Mouse (Mus musculus) midbrain, postnatal 0 days (tissue): ENCODE data around the gene Slc50a1. TPM values are rescaled to one million over a fixed set of nuclear protein-coding genes. Genes with fewer than 3 reads are reported as not detected.
A peak's percentile ranks its signal among the peaks of the same experiment; 100 is the strongest.

Experiments used
- ATAC-seq: fragments of 200-750 bp; cut with Nextera tagmentation; 2 replicates; pipeline ENCODE4 v1.8.0; 2017; ENCODE audit warnings: moderate number of reproducible peaks, mild to moderate bottlenecking, moderate TSS enrichment, moderate library complexity; ENCODE audit not compliant: low FRiP score
- DNase-seq: peaks from one replicate; pipeline ENCODE4 v3.0.0-alpha.2; 2015; ENCODE audit warnings: low spot score
- H3K27ac ChIP-seq: fragments of 300-500 bp; sonication (generic); 2 replicates; pipeline ENCODE4 v1.5.1; 2014; ENCODE audit warnings: low read depth, mild to moderate bottlenecking, low read length, mixed read lengths
- H3K27me3 ChIP-seq: fragments of 300-500 bp; sonication (generic); 2 replicates; pipeline ENCODE4 v1.6.1; 2014; ENCODE audit warnings: low read length, control low read depth, mixed read lengths; ENCODE audit not compliant: insufficient read depth
- H3K36me3 ChIP-seq: fragments of 300-500 bp; sonication (generic); 2 replicates; pipeline ENCODE4 v1.6.1; 2014; ENCODE audit warnings: low read length, control low read depth, mixed read lengths; ENCODE audit not compliant: insufficient read depth
- H3K4me1 ChIP-seq: fragments of 300-500 bp; sonication (generic); 2 replicates; pipeline ENCODE4 v1.6.1; 2014; ENCODE audit warnings: mild to moderate bottlenecking, control low read depth, antibody characterized with exemption, low read length, mixed read lengths; ENCODE audit not compliant: insufficient read depth
- H3K4me2 ChIP-seq: fragments of 300-500 bp; sonication (generic); 2 replicates; pipeline ENCODE4 v1.6.1; 2014; ENCODE audit warnings: low read depth, mild to moderate bottlenecking, low read length, mixed read lengths; ENCODE audit not compliant: poor library complexity, severe bottlenecking
- H3K4me3 ChIP-seq: fragments of 300-500 bp; sonication (generic); 2 replicates; pipeline ENCODE4 v1.5.1; 2014; ENCODE audit warnings: low read depth, mild to moderate bottlenecking, low read length, moderate library complexity
- H3K9ac ChIP-seq: fragments of 300-500 bp; sonication (generic); replicated peaks from 2 replicates; pipeline ENCODE4 v1.6.1; 2014; ENCODE audit warnings: mild to moderate bottlenecking, low read length, moderate library complexity, mixed read lengths; ENCODE audit not compliant: poor library complexity, severe bottlenecking
- H3K9me3 ChIP-seq: fragments of 300-500 bp; sonication (generic); 2 replicates; pipeline ENCODE4 v1.6.1; 2016; ENCODE audit warnings: low read length, control low read depth
- CTCF ChIP-seq: IDR thresholded peaks from 2 replicates; pipeline ENCODE4 v1.5.1; 2016; ENCODE audit warnings: antibody characterized with exemption, mild to moderate bottlenecking
- WGBS: fragments of 180-500 bp; shearing (Covaris S2); extraction: QIAGEN DNeasy Blood & Tissue Kit; methylation state at CpG from one replicate; pipeline ENCODE4 v1.1.7; 2014; 5-methylcytosine and 5-hydroxymethylcytosine counted together
- polyA plus RNA-seq: library from polyadenylated mRNA; unstranded; fragments of >200 nt; fragmentation: Nextera tagmentation; extraction: Ambion mirVana; gene quantifications from 2 replicates; pipeline ENCODE4 v1.2.1, GENCODE M21; 2015
- total RNA-seq: library from RNA; depleted of rRNA; stranded (reverse); fragments of >200 nt; gene quantifications from 2 replicates; pipeline ENCODE4 v1.2.3, GENCODE M21; 2014

Gene Slc50a1
- total and polyA plus RNA-seq, 2 experiments from 2014 or later = 32.0 to 42.4 TPM

DNA sequence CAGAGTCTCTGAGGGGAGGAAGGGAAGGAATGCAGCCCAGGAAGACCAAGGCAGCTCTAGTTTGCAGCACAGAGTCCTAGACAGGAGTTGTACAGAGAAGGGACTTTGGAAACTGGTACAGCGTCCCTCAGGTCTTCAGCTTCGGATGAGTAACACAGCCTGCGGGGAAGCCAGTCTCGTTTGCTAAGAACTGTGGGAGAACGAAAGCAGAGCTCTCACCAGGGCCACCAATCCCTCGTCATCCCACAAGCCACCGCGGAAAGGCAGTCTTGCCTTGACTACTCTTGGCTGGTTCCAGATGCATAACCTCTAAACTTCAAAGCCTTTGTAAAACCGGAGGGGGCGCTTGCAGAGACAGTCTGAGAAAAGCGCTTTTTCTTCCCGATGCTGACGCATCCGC, 29.1 kb upstream of the Slc50a1 start:
- 0 out of 2 replicates have a peak, but pooled peaks have one; percentile 22 for TF ChIP-seq CTCF
- DNase-seq (peak; percentile 53), ATAC-seq (no peak)
- Histone ChIP-seq H3K9me3 (no peaks in the 10 kb centered on the region), H3K4me3 (peak overlapping the region; percentile 14; the same call in 1 of the 2 replicates), H3K27ac (no peak overlapping the region), H3K4me2 (peak overlapping the region; percentile 36), H3K27me3 (no peaks in the 10 kb centered on the region), H3K36me3 (no peaks in the 10 kb centered on the region), H3K9ac (no peak overlapping the region; the same call in 1 of the 2 replicates), H3K4me1 (no peaks in the 10 kb centered on the region)
- 3% methylated on average over 14 of the region's 14 CpGs for WGBS

DNA sequence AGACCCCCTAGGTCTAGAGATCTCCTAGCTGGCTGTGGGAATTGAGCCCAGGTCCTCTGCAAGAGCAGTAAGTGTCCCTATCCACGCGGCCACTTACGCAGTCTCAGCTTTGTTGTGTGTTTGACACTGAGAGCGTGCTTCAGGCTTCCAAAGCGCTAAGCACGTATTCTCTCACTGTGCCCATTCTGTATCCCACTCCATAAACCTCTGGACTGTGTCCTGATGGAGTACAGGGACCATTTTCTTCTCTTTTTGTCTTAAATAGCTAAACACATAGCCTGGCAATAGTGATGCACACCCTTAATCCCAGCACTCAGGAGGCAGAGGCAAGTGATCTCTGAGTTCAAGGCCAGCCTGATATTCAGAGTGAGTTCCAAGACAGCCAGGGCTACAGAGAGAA, 28.5 kb upstream of the Slc50a1 start:
- H3K27ac ChIP-seq = no peak overlapping the region
- no peaks in the 10 kb centered on the region for H3K4me1 ChIP-seq
- no peak overlapping the region for H3K4me3 ChIP-seq
- H3K36me3 ChIP-seq = no peaks in the 10 kb centered on the region
- no peak overlapping the region for H3K9ac ChIP-seq
- DNase-seq (no peak), ATAC-seq (no peak)
- WGBS = 83% methylated on average over 6 of the region's 6 CpGs
- H3K27me3 ChIP-seq = no peaks in the 10 kb centered on the region
- no peak overlapping the region for H3K4me2 ChIP-seq
- TF ChIP-seq CTCF = no peak
- no peaks in the 10 kb centered on the region for H3K9me3 ChIP-seq

DNA sequence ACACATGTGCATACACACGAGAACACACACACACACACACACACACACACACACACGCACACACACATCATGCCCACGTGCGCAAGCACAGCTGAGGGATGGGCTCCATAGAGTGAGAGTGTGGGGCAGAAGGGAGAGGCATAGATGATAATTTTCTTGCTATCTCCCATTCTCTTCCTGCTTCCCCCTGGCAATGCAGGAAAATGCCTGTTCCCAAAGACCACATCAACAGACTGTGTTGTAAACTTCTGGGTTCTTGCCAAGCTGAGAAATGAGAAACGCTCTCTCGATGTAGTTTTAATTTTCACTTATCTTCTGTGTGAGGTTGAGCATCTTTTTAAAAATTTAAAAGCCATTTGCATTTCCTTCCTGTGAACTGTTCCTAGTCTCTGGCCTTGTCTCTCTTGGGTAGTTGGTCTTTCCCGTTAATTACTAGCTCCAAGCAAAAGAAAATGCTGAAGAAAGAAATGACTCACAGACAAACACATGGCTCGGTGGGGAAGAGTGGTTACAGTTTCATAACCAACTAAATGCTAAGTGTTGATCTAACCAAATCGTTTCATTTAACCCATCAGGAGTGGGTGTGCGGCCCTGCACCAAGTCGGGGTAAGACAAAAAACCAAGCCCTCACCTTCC, 26.5 kb upstream of the Slc50a1 start:
- WGBS = 71% methylated on average over 11 of the region's 11 CpGs
- no peak overlapping the region for H3K4me2 ChIP-seq
- H3K27ac ChIP-seq = no peak overlapping the region
- no peaks in the 10 kb centered on the region for H3K4me1 ChIP-seq
- ATAC-seq = no peak
- H3K27me3 ChIP-seq = no peaks in the 10 kb centered on the region
- H3K9me3 ChIP-seq = no peaks in the 10 kb centered on the region
- no peak for DNase-seq
- no peak overlapping the region for H3K4me3 ChIP-seq
- H3K9ac ChIP-seq = no peak overlapping the region
- no peak for TF ChIP-seq CTCF
- H3K36me3 ChIP-seq = no peaks in the 10 kb centered on the region

DNA sequence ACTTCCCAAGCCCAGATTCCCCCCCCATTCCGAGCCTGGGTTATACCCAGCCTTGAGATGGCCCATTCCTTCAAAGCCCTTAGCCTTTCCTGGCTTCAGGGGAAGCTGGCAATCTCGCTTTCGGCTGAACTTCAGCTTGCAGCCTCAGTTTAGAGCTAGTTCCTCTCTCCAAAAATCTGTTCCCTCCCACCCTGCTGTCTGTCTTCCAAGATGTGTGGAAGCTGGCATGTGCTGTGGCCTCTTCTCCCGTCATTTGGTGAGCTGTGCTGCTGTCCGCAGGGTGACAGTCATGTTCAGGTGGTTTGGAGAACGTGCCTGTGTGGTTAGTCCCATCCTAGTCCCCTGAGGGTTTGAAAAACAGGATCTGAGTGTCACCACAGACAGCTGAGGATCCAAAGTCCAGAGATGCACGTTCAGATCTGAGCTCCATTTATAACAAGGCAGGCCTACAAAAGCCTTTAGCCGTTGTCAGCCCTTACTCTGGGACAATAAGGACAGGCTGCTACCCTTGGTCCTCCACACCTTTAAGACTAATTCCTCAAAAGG, 25.4 kb upstream of the Slc50a1 start:
- Histone ChIP-seq H3K4me1 (no peaks in the 10 kb centered on the region), H3K27ac (no peak overlapping the region), H3K9me3 (no peaks in the 10 kb centered on the region), H3K4me2 (no peak overlapping the region), H3K4me3 (no peak overlapping the region), H3K36me3 (no peaks in the 10 kb centered on the region), H3K9ac (no peak overlapping the region), H3K27me3 (no peaks in the 10 kb centered on the region)
- TF ChIP-seq CTCF = no peak
- ATAC-seq (no peak), DNase-seq (no peak)
- WGBS = 81% methylated on average over 8 of the region's 8 CpGs

- H3K4me3 ChIP-seq = no peak overlapping the region
- no peak overlapping the region for H3K4me2 ChIP-seq
- H3K9me3 ChIP-seq = no peaks in the 10 kb centered on the region
- H3K36me3 ChIP-seq = no peaks in the 10 kb centered on the region
- H3K9ac ChIP-seq = no peak overlapping the region
- no peak overlapping the region for H3K27ac ChIP-seq
- no peak for TF ChIP-seq CTCF
- ATAC-seq (no peak), DNase-seq (no peak)
- WGBS = 84% methylated on average over 5 of the region's 5 CpGs
- H3K27me3 ChIP-seq = no peaks in the 10 kb centered on the region
- no peaks in the 10 kb centered on the region for H3K4me1 ChIP-seq
Measured at GRCm38 (mm10) chr3:89294195-89294594, 23.8 kb upstream of the Slc50a1 start.

- H3K4me2 ChIP-seq = no peak overlapping the region
- ATAC-seq (no peak), DNase-seq (no peak)
- no peak overlapping the region for H3K27ac ChIP-seq
- no peaks in the 10 kb centered on the region for H3K36me3 ChIP-seq
- no peak overlapping the region for H3K9ac ChIP-seq
- 93% methylated on average over 11 of the region's 11 CpGs for WGBS
- H3K4me3 ChIP-seq = no peak overlapping the region
- H3K4me1 ChIP-seq = no peaks in the 10 kb centered on the region
- H3K27me3 ChIP-seq = no peaks in the 10 kb centered on the region
- H3K9me3 ChIP-seq = no peaks in the 10 kb centered on the region
- TF ChIP-seq CTCF = no peak
Measured at GRCm38 (mm10) chr3:89293247-89293918, 23.0 kb upstream of the Slc50a1 start.
